21 mouse cellular contexts compared by ENCODE assay signal in the genomic region with DNA sequence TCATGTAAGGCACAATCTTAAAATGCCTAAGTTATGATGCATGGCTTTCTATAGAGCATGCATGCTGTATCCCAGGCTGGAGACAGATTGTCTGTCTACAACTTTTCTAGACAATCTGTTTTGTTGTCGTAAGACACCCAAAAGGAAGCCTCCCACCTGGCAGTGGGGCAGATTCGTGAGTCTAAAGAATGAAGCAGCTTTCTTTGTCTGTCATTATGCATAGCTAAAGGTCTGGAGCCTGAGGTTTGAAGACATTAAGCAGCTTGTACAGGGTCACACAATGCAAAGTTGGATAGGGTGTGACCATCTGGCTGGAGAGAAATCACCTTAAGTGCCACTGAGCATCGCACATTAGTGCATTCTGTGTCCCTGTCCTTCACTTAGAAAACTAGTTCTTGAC.
A peak's percentile ranks its signal among the peaks of the same experiment; 100 is the strongest.
DNase-seq lines count a peak whose midpoint lies in the region; ATAC-seq lines count a peak whose summit lies in the region.
"Had no signal": no experiment of that assay in that cellular context is flagged by ENCODE, and none has a peak within 500 bp of the region (broad histone marks: within the 10 kb centered on the region; RNA-seq: fewer than 3 reads in every experiment).

No protein-coding gene starts in this region.

- ATAC-seq in forebrain, embryonic 15.5 days (replicated peaks) = no peak
- ATAC-seq in forebrain, embryonic 11.5 days (replicated peaks; ENCODE audit: low FRiP score) = no peak
- ATAC-seq in limb, embryonic 13.5 days (ENCODE audit: low FRiP score, low read depth) = 0 out of 2 replicates have a peak, but pooled peaks have one; percentile 20
- ATAC-seq in granulocyte monocyte progenitor cell, adult 5-6 weeks (replicated peaks; ENCODE audit: poor library complexity, severe bottlenecking) = no peak
- ATAC-seq: CD4-positive, CD25-positive, alpha-beta regulatory T cell, adult 4 months; Patski had no signal

- no peak for DNase-seq in forebrain, embryonic 11.5 days (ENCODE audit: low spot score)
- DNase-seq in layer of hippocampus, adult 9-11 months = peak; percentile 34
- no peak for DNase-seq in layer of hippocampus, postnatal 14 days (ENCODE audit: low spot score in 2 of 2)
- DNase-seq in right cerebral cortex, adult 2 months (ENCODE audit: low spot score in 2 of 2) = peak; percentile 47 to 56
- no peak for DNase-seq in right cerebral cortex, postnatal 25 days
- DNase-seq: adrenal gland, postnatal 14 days; cerebellum, adult 8-10 months; gastrocnemius, postnatal 36 days; kidney, adult 18-20 months; kidney, postnatal 4 days; lung, postnatal 4 days; thymus, adult 18-20 months; thymus, postnatal 36 days had no signal

- WGBS in forebrain, embryonic 15.5 days = 58% methylated on average over 3 of the region's 3 CpGs
- WGBS in forebrain, embryonic 11.5 days = 83% methylated on average over 3 of the region's 3 CpGs
- 64% methylated on average over 3 of the region's 3 CpGs for WGBS in limb, embryonic 13.5 days

- H3K4me3 ChIP-seq in forebrain, embryonic 15.5 days = no peak overlapping the region
- H3K4me3 ChIP-seq in forebrain, embryonic 11.5 days (ENCODE audit: low read depth, low read length) = no peak overlapping the region
- H3K4me3 ChIP-seq in limb, embryonic 13.5 days = no peak overlapping the region
- H3K4me3 ChIP-seq: hindbrain, embryonic 12.5 days; midbrain, embryonic 15.5 days; stomach, embryonic 15.5 days had no signal

- H3K27ac ChIP-seq in forebrain, embryonic 15.5 days (replicated peaks) = peak overlapping the region; percentile 60
- H3K27ac ChIP-seq in forebrain, embryonic 11.5 days (ENCODE audit: low read depth, low read length) = no peak overlapping the region
- H3K27ac ChIP-seq in limb, embryonic 13.5 days = no peak overlapping the region
- H3K27ac ChIP-seq: stomach, embryonic 15.5 days had no signal

- no peak overlapping the region for H3K9ac ChIP-seq in forebrain, embryonic 15.5 days (replicated peaks)
- no peak overlapping the region for H3K9ac ChIP-seq in forebrain, embryonic 11.5 days (ENCODE audit: low read length)
- H3K9ac ChIP-seq in limb, embryonic 13.5 days = no peak overlapping the region
- H3K9ac ChIP-seq: hindbrain, embryonic 12.5 days; midbrain, embryonic 15.5 days; stomach, embryonic 15.5 days had no signal

- H3K4me1 ChIP-seq in forebrain, embryonic 15.5 days = peaks cover 32% of the 10 kb centered on the region
- no peaks in the 10 kb centered on the region; the same call in 1 of the 2 replicates for H3K4me1 ChIP-seq in forebrain, embryonic 11.5 days (replicated peaks; ENCODE audit: control insufficient read depth, insufficient read depth, low read length)
- peaks cover 29% of the 10 kb centered on the region for H3K4me1 ChIP-seq in limb, embryonic 13.5 days

- no peak overlapping the region for H3K4me2 ChIP-seq in forebrain, embryonic 15.5 days (replicated peaks)
- H3K4me2 ChIP-seq in forebrain, embryonic 11.5 days (ENCODE audit: low read depth, low read length, severe bottlenecking) = no peak overlapping the region
- no peak overlapping the region for H3K4me2 ChIP-seq in limb, embryonic 13.5 days (replicated peaks)
- H3K4me2 ChIP-seq: hindbrain, embryonic 12.5 days; midbrain, embryonic 15.5 days; stomach, embryonic 15.5 days had no signal

- H3K9me3 ChIP-seq in forebrain, embryonic 15.5 days = no peaks in the 10 kb centered on the region
- no peaks in the 10 kb centered on the region for H3K9me3 ChIP-seq in forebrain, embryonic 11.5 days (ENCODE audit: control insufficient read depth, low read length)
- H3K9me3 ChIP-seq in limb, embryonic 13.5 days = no peaks in the 10 kb centered on the region
- H3K9me3 ChIP-seq: hindbrain, embryonic 12.5 days; midbrain, embryonic 15.5 days; stomach, embryonic 15.5 days had no signal

- no peaks in the 10 kb centered on the region for H3K36me3 ChIP-seq in forebrain, embryonic 15.5 days
- no peaks in the 10 kb centered on the region for H3K36me3 ChIP-seq in forebrain, embryonic 11.5 days (ENCODE audit: control insufficient read depth, insufficient read depth, low read length)
- peaks cover 10% of the 10 kb centered on the region for H3K36me3 ChIP-seq in limb, embryonic 13.5 days
- H3K36me3 ChIP-seq: hindbrain, embryonic 12.5 days; midbrain, embryonic 15.5 days; stomach, embryonic 15.5 days had no signal

- no peaks in the 10 kb centered on the region for H3K27me3 ChIP-seq in forebrain, embryonic 15.5 days
- no peaks in the 10 kb centered on the region for H3K27me3 ChIP-seq in forebrain, embryonic 11.5 days (ENCODE audit: control insufficient read depth, insufficient read depth, low read length)
- no peaks in the 10 kb centered on the region for H3K27me3 ChIP-seq in limb, embryonic 13.5 days
- H3K27me3 ChIP-seq: hindbrain, embryonic 12.5 days; midbrain, embryonic 15.5 days; Patski; stomach, embryonic 15.5 days had no signal

Comparison
In these comparisons a context has a peak if more than half of its experiments do, and no peak if none do; other contexts are left out.
1. DNase-seq: peak in layer of hippocampus, adult 9-11 months (single experiment) and right cerebral cortex, adult 2 months (2 of 2); none in forebrain, embryonic 11.5 days (single experiment), layer of hippocampus, postnatal 14 days (0 of 2) and right cerebral cortex, postnatal 25 days (single experiment).